In genomic region chr4:88033216-88033653, GRCm38 (mm10) we compare ENCODE assay signal across 8 mouse cellular contexts. TPM values are rescaled to one million over a fixed set of nuclear protein-coding genes. Genes with fewer than 3 reads are reported as not detected.
A peak's percentile ranks its signal among the peaks of the same experiment; 100 is the strongest.
DNase-seq lines count a peak whose midpoint lies in the region; ATAC-seq lines count a peak whose summit lies in the region.

Mllt3 (minus strand) TSS chr4:88033364.

- H3K27me3 ChIP-seq in hindbrain, embryonic 12.5 days = peaks cover 6% of the 10 kb centered on the region

- 0% methylated on average over 37 of the region's 37 CpGs for WGBS in hindbrain, embryonic 12.5 days

- ATAC-seq in hindbrain, embryonic 12.5 days (ENCODE audit: low FRiP score) = peak; percentile 94

- H3K9me3 ChIP-seq in hindbrain, embryonic 12.5 days (replicated peaks) = no peaks in the 10 kb centered on the region

- peak within 1 kb of the TSS; percentile 92 for H3K9ac ChIP-seq in hindbrain, embryonic 12.5 days

- peak; percentile 99 for DNase-seq in Muller cell, postnatal 12 days (ENCODE audit: inconsistent ontology term)
- DNase-seq in cerebellum, adult 9-11 months = peak; percentile 96
- DNase-seq in frontal cortex, adult 2 months (ENCODE audit: extremely low spot score in 1 of 2, low spot score in 1 of 2) = peak; percentile 88 to 95
- peak; percentile 91 to 95 for DNase-seq in layer of hippocampus, postnatal 14 days (ENCODE audit: low spot score in 2 of 2)
- DNase-seq in lung, postnatal 14 days = peak; percentile 98
- DNase-seq in retina, adult 2 months (ENCODE audit: low read depth, low spot score) = peak; percentile 85
- peak; percentile 98 for DNase-seq in thymus, postnatal 36 days

- H3K4me2 ChIP-seq in hindbrain, embryonic 12.5 days (replicated peaks) = peak within 1 kb of the TSS; percentile 63

- peak within 1 kb of the TSS; percentile 89 for H3K4me3 ChIP-seq in hindbrain, embryonic 12.5 days

- peaks cover 24% of the 10 kb centered on the region for H3K4me1 ChIP-seq in hindbrain, embryonic 12.5 days

- 0 out of 2 replicates have a peak, but pooled peaks cover 3% of the 10 kb centered on the region for H3K36me3 ChIP-seq in hindbrain, embryonic 12.5 days

- H3K27ac ChIP-seq in hindbrain, embryonic 12.5 days = peak within 1 kb of the TSS; percentile 99

RNA-seq across cellular contexts. Expression of gene Mllt3, which starts in this region (rescaled TPM):
- polyA plus RNA-seq in frontal cortex, adult 2 months (2012; rRNA removed) = 23.5 and 30.7 TPM in 2 replicates
- polyA plus RNA-seq in hindbrain, embryonic 12.5 days (2016; fragmentation: Nextera tagmentation; extraction: Ambion mirVana) = 89.8 and 103 TPM in 2 replicates
- total RNA-seq in layer of hippocampus, postnatal 14 days (2021) = 10 to 100 TPM; 46.8 to 47.3 TPM

Comparison
In these comparisons a context has a peak if more than half of its experiments do, and no peak if none do; other contexts are left out.
1. Peak in every context shown above with its lines: DNase-seq, ATAC-seq, H3K4me3 ChIP-seq and H3K27ac ChIP-seq.